Mouse (Mus musculus) testis, adult 2 months (tissue): ENCODE results near the gene Henmt1. TPM values are rescaled to one million over a fixed set of nuclear protein-coding genes. Genes with fewer than 3 reads are reported as not detected.

Experiments used
- H3K27ac ChIP-seq: fragments of 200-500 bp; 2 replicates; pipeline ENCODE4 v1.5.1; 2012; ENCODE audit warnings: low read depth, low read length; ENCODE audit not compliant: control insufficient read depth, insufficient read depth
- H3K27me3 ChIP-seq: fragments of 200-500 bp; 2 replicates; pipeline ENCODE4 v1.6.1; 2012; ENCODE audit warnings: mild to moderate bottlenecking, low read length, moderate library complexity; ENCODE audit not compliant: control insufficient read depth, insufficient read depth
- H3K36me3 ChIP-seq: fragments of 200-500 bp; 2 replicates; pipeline ENCODE4 v1.6.1; 2012; ENCODE audit warnings: mild to moderate bottlenecking, low read length; ENCODE audit not compliant: control insufficient read depth, insufficient read depth
- H3K4me1 ChIP-seq: fragments of 200-500 bp; 2 replicates; pipeline ENCODE4 v1.6.1; 2012; ENCODE audit warnings: low read length; ENCODE audit not compliant: control insufficient read depth, insufficient read depth
- H3K4me3 ChIP-seq: fragments of 200-500 bp; 2 replicates; pipeline ENCODE4 v1.5.1; 2012; ENCODE audit warnings: low read depth, mild to moderate bottlenecking, low read length, moderate library complexity, mixed read lengths; ENCODE audit not compliant: control insufficient read depth
- CTCF ChIP-seq: fragments of 200-500 bp; IDR thresholded peaks from 2 replicates; pipeline ENCODE4 v1.5.1; 2012; ENCODE audit warnings: low read depth, mild to moderate bottlenecking, inconsistent platforms, low read length, moderate library complexity; ENCODE audit not compliant: control insufficient read depth, insufficient read depth, insufficient replicate concordance
- POLR2A ChIP-seq: fragments of 200-500 bp; IDR thresholded peaks from 2 replicates; pipeline ENCODE4 v1.6.1; 2012; ENCODE audit warnings: low read depth, mild to moderate bottlenecking, inconsistent platforms, low read length, moderate library complexity; ENCODE audit not compliant: control insufficient read depth
- polyA plus RNA-seq: library from polyadenylated mRNA; depleted of rRNA; stranded (reverse); fragments of >200 nt; gene quantifications from 2 replicates; pipeline ENCODE4 v1.2.3, GENCODE M21; 2012

Gene Henmt1
- polyA plus RNA-seq, 1 experiment = 21.7 TPM

- H3K27me3 ChIP-seq = no peaks in the 10 kb centered on the region
- H3K4me1 ChIP-seq = peaks cover 3% of the 10 kb centered on the region
- TF ChIP-seq POLR2A (peak; percentile 79), CTCF (no peak)
- peak within 1 kb of the TSS; percentile 93 for H3K27ac ChIP-seq
- H3K4me3 ChIP-seq = peak within 1 kb of the TSS; percentile 94
- H3K36me3 ChIP-seq = no peaks in the 10 kb centered on the region; the same call in 1 of the 2 replicates
Observed at GRCm38 (mm10) chr3:108940001-108940633, 444 bp downstream of the Henmt1 start, which contains the start of gene Gm9857. Gm9857 (minus strand) TSS chr3:108940445.

GRCm38 (mm10) chr3:108940996-108941395 is 1.3 kb downstream of the Henmt1 start:
- H3K27me3 ChIP-seq = no peaks in the 10 kb centered on the region
- no peaks in the 10 kb centered on the region; the same call in 1 of the 2 replicates for H3K36me3 ChIP-seq
- peak overlapping the region; percentile 88 for H3K4me3 ChIP-seq
- no peak for TF ChIP-seq CTCF
- TF ChIP-seq POLR2A = no peak
- H3K27ac ChIP-seq = no peak overlapping the region; the same call in 1 of the 2 replicates
- peaks cover 3% of the 10 kb centered on the region for H3K4me1 ChIP-seq

GRCm38 (mm10) chr3:108957976-108958375 is 18.3 kb downstream of the Henmt1 start:
- Histone ChIP-seq H3K4me3 (no peak overlapping the region), H3K27me3 (no peaks in the 10 kb centered on the region), H3K27ac (no peak overlapping the region), H3K36me3 (no peaks in the 10 kb centered on the region; the same call in 1 of the 2 replicates), H3K4me1 (no peaks in the 10 kb centered on the region)
- TF ChIP-seq POLR2A (no peak), CTCF (no peak)

GRCm38 (mm10) chr3:108959680-108960295 is 20.1 kb downstream of the Henmt1 start:
- Histone ChIP-seq H3K36me3 (no peaks in the 10 kb centered on the region; the same call in 1 of the 2 replicates), H3K27me3 (no peaks in the 10 kb centered on the region), H3K4me1 (no peaks in the 10 kb centered on the region), H3K27ac (no peak overlapping the region), H3K4me3 (no peak overlapping the region)
- no peak for TF ChIP-seq CTCF
- TF ChIP-seq POLR2A = no peak

- Histone ChIP-seq H3K36me3 (no peaks in the 10 kb centered on the region; the same call in 1 of the 2 replicates), H3K27me3 (no peaks in the 10 kb centered on the region), H3K27ac (no peak overlapping the region), H3K4me1 (no peaks in the 10 kb centered on the region), H3K4me3 (no peak overlapping the region)
- no peak for TF ChIP-seq CTCF
- TF ChIP-seq POLR2A = no peak
Observed at GRCm38 (mm10) chr3:108961226-108961625, 21.6 kb downstream of the Henmt1 start.

- no peak overlapping the region for H3K4me3 ChIP-seq
- TF ChIP-seq POLR2A (no peak), CTCF (no peak)
- no peaks in the 10 kb centered on the region for H3K4me1 ChIP-seq
- no peaks in the 10 kb centered on the region for H3K27me3 ChIP-seq
- H3K36me3 ChIP-seq = no peaks in the 10 kb centered on the region
- no peak overlapping the region for H3K27ac ChIP-seq
Observed at GRCm38 (mm10) chr3:108961655-108962054, 22.0 kb downstream of the Henmt1 start.

GRCm38 (mm10) chr3:108963278-108963677 is 23.6 kb downstream of the Henmt1 start:
- TF ChIP-seq POLR2A (no peak), CTCF (no peak)
- Histone ChIP-seq H3K4me3 (no peak overlapping the region), H3K27ac (no peak overlapping the region), H3K27me3 (no peaks in the 10 kb centered on the region), H3K4me1 (no peaks in the 10 kb centered on the region), H3K36me3 (no peaks in the 10 kb centered on the region)
